Mouse (Mus musculus): ENCODE measurements around the gene Slc35f4.

Gene Slc35f4

GRCm38 (mm10) chr14:49277642-49278041 is 248.2 kb downstream of the Slc35f4 start:
- DNase-seq: peak in 1 of 2 experiments; percentile 21

GRCm38 (mm10) chr14:49275376-49275775 is 250.5 kb downstream of the Slc35f4 start:
- DNase-seq: no peak

GRCm38 (mm10) chr14:49265286-49266002 is 260.4 kb downstream of the Slc35f4 start:
- no peak for DNase-seq

Data from kidney, postnatal 4 days (tissue).